Mouse (Mus musculus): ENCODE measurements around the gene Bud13. TPM values are rescaled to one million over a fixed set of nuclear protein-coding genes. Genes with fewer than 3 reads are reported as not detected.
"Not testable (repeated sequence)": the region's sequence is repeated elsewhere in the genome, so short reads cannot be mapped to it uniquely, and the experiment has no call there.

The Bud13 gene
- polyA plus RNA-seq, 2 experiments, result 19.2 to 23.1 TPM

- peak overlapping the region; percentile 63; the same call in 1 of the 2 replicates for H3K4me2 ChIP-seq (replicated peaks; ENCODE audit: low read depth, low read length, severe bottlenecking)
- H3K9me3 ChIP-seq (ENCODE audit: control insufficient read depth, low read length), result no peaks in the 10 kb centered on the region
- H3K4me3 ChIP-seq (replicated peaks; ENCODE audit: low read length), result no peak overlapping the region
- H3K27me3 ChIP-seq (ENCODE audit: control insufficient read depth, insufficient read depth, low read length), result 0 out of 2 replicates have a peak, but pooled peaks cover 7% of the 10 kb centered on the region
- H3K27ac ChIP-seq (replicated peaks; ENCODE audit: low read depth, low read length), result no peak overlapping the region
- ATAC-seq (ENCODE audit: low FRiP score, low read depth), result no peak
- H3K36me3 ChIP-seq (ENCODE audit: control insufficient read depth, insufficient read depth, low read length), result no peaks in the 10 kb centered on the region
- TF ChIP-seq POLR2A (IDR thresholded peaks at IDR 0.05; ENCODE audit: borderline replicate concordance, extremely low read depth, insufficient read depth, insufficient read length), result no peak
- no peak overlapping the region for H3K9ac ChIP-seq (ENCODE audit: low read depth, low read length, severe bottlenecking)
- no peak for DNase-seq (ENCODE audit: low spot score)
- peaks cover 12% of the 10 kb centered on the region for H3K4me1 ChIP-seq (ENCODE audit: control insufficient read depth, insufficient read depth, low read length)
- 22% methylated on average over 24 of the region's 24 CpGs for WGBS
These were observed 47.2 kb downstream of the Bud13 start for GRCm38 (mm10) chr9:46329801-46330585.

GRCm38 (mm10) chr9:46330586-46330895 lies 47.7 kb downstream of the Bud13 start:
- 0 out of 2 replicates have a peak, but pooled peaks cover 9% of the 10 kb centered on the region for H3K27me3 ChIP-seq (ENCODE audit: control insufficient read depth, insufficient read depth, low read length)
- H3K27ac ChIP-seq (replicated peaks; ENCODE audit: low read depth, low read length), result no peak overlapping the region
- DNase-seq (ENCODE audit: low spot score), result no peak
- TF ChIP-seq POLR2A (IDR thresholded peaks at IDR 0.05; ENCODE audit: borderline replicate concordance, extremely low read depth, insufficient read depth, insufficient read length), result no peak
- no peak overlapping the region for H3K4me3 ChIP-seq (replicated peaks; ENCODE audit: low read length)
- H3K9me3 ChIP-seq (ENCODE audit: control insufficient read depth, low read length), result no peaks in the 10 kb centered on the region
- no peak overlapping the region for H3K4me2 ChIP-seq (replicated peaks; ENCODE audit: low read depth, low read length, severe bottlenecking)
- ATAC-seq (ENCODE audit: low FRiP score, low read depth), result no peak
- WGBS, result 52% methylated on average over 6 of the region's 6 CpGs
- H3K4me1 ChIP-seq (ENCODE audit: control insufficient read depth, insufficient read depth, low read length), result peaks cover 12% of the 10 kb centered on the region
- H3K9ac ChIP-seq (ENCODE audit: low read depth, low read length, severe bottlenecking), result no peak overlapping the region
- no peaks in the 10 kb centered on the region for H3K36me3 ChIP-seq (ENCODE audit: control insufficient read depth, insufficient read depth, low read length)

- WGBS, result 94% methylated on average over 1 of the region's 1 CpGs
These were observed 48.5 kb downstream of the Bud13 start for GRCm38 (mm10) chr9:46331301-46331700.

GRCm38 (mm10) chr9:46334471-46335025 lies 51.7 kb downstream of the Bud13 start:
- Histone ChIP-seq H3K4me2 (replicated peaks; ENCODE audit: low read depth, low read length, severe bottlenecking) (no peak overlapping the region), H3K4me3 (replicated peaks; ENCODE audit: low read length) (no peak overlapping the region), H3K9me3 (ENCODE audit: control insufficient read depth, low read length) (no peaks in the 10 kb centered on the region), H3K9ac (ENCODE audit: low read depth, low read length, severe bottlenecking) (no peak overlapping the region), H3K27me3 (ENCODE audit: control insufficient read depth, insufficient read depth, low read length) (0 out of 2 replicates have a peak, but pooled peaks cover 9% of the 10 kb centered on the region), H3K4me1 (ENCODE audit: control insufficient read depth, insufficient read depth, low read length) (no peaks in the 10 kb centered on the region), H3K27ac (replicated peaks; ENCODE audit: low read depth, low read length) (no peak overlapping the region), H3K36me3 (ENCODE audit: control insufficient read depth, insufficient read depth, low read length) (no peaks in the 10 kb centered on the region)
- no peak for TF ChIP-seq POLR2A (IDR thresholded peaks at IDR 0.05; ENCODE audit: borderline replicate concordance, extremely low read depth, insufficient read depth, insufficient read length)
- WGBS, result 32% methylated on average over 26 of the region's 26 CpGs
- DNase-seq (ENCODE audit: low spot score) (no peak), ATAC-seq (ENCODE audit: low FRiP score, low read depth) (no peak)

More at GRCm38 (mm10) chr9:46331301-46331700, 48.5 kb downstream of the Bud13 start:
- Histone ChIP-seq H3K4me2 (replicated peaks; ENCODE audit: low read depth, low read length, severe bottlenecking) (no peak overlapping the region), H3K27ac (replicated peaks; ENCODE audit: low read depth, low read length) (no peak overlapping the region), H3K36me3 (ENCODE audit: control insufficient read depth, insufficient read depth, low read length) (no peaks in the 10 kb centered on the region), H3K27me3 (ENCODE audit: control insufficient read depth, insufficient read depth, low read length) (0 out of 2 replicates have a peak, but pooled peaks cover 9% of the 10 kb centered on the region), H3K4me3 (replicated peaks; ENCODE audit: low read length) (no peak overlapping the region), H3K4me1 (ENCODE audit: control insufficient read depth, insufficient read depth, low read length) (peaks cover 12% of the 10 kb centered on the region), H3K9me3 (ENCODE audit: control insufficient read depth, low read length) (no peaks in the 10 kb centered on the region), H3K9ac (ENCODE audit: low read depth, low read length, severe bottlenecking) (no peak overlapping the region)
- no peak for TF ChIP-seq POLR2A (IDR thresholded peaks at IDR 0.05; ENCODE audit: borderline replicate concordance, extremely low read depth, insufficient read depth, insufficient read length)
- DNase-seq (ENCODE audit: low spot score) (no peak), ATAC-seq (ENCODE audit: low FRiP score, low read depth) (no peak)

GRCm38 (mm10) chr9:46335461-46335995 lies 52.7 kb downstream of the Bud13 start:
- 74% methylated on average over 10 of the region's 10 CpGs for WGBS
- TF ChIP-seq POLR2A (IDR thresholded peaks at IDR 0.05; ENCODE audit: borderline replicate concordance, extremely low read depth, insufficient read depth, insufficient read length), result no peak
- Histone ChIP-seq H3K36me3 (ENCODE audit: control insufficient read depth, insufficient read depth, low read length) (no peaks in the 10 kb centered on the region), H3K4me1 (ENCODE audit: control insufficient read depth, insufficient read depth, low read length) (no peaks in the 10 kb centered on the region), H3K9me3 (ENCODE audit: control insufficient read depth, low read length) (no peaks in the 10 kb centered on the region), H3K27me3 (ENCODE audit: control insufficient read depth, insufficient read depth, low read length) (0 out of 2 replicates have a peak, but pooled peaks cover 9% of the 10 kb centered on the region), H3K4me2 (replicated peaks; ENCODE audit: low read depth, low read length, severe bottlenecking) (no peak overlapping the region), H3K9ac (ENCODE audit: low read depth, low read length, severe bottlenecking) (no peak overlapping the region), H3K27ac (replicated peaks; ENCODE audit: low read depth, low read length) (no peak overlapping the region), H3K4me3 (replicated peaks; ENCODE audit: low read length) (no peak overlapping the region)
- no peak for DNase-seq (ENCODE audit: low spot score)
- no peak for ATAC-seq (ENCODE audit: low FRiP score, low read depth)

GRCm38 (mm10) chr9:46336294-46336693 lies 53.5 kb downstream of the Bud13 start:
- H3K36me3 ChIP-seq (ENCODE audit: control insufficient read depth, insufficient read depth, low read length); H3K27ac ChIP-seq (replicated peaks; ENCODE audit: low read depth, low read length); H3K4me1 ChIP-seq (ENCODE audit: control insufficient read depth, insufficient read depth, low read length); DNase-seq (ENCODE audit: low spot score); H3K4me2 ChIP-seq (replicated peaks; ENCODE audit: low read depth, low read length, severe bottlenecking); H3K9ac ChIP-seq (ENCODE audit: low read depth, low read length, severe bottlenecking); H3K4me3 ChIP-seq (replicated peaks; ENCODE audit: low read length); H3K27me3 ChIP-seq (ENCODE audit: control insufficient read depth, insufficient read depth, low read length); H3K9me3 ChIP-seq (ENCODE audit: control insufficient read depth, low read length); ATAC-seq (ENCODE audit: low FRiP score, low read depth): not testable (repeated sequence)
- 72% methylated on average over 13 of the region's 14 CpGs for WGBS

All from limb, embryonic 14.5 days (tissue).